Mouse (Mus musculus): ENCODE data around the gene Hist1h4d.

GRCm38 (mm10) chr13:23595185-23595584 lies 13.8 kb downstream of the Hist1h4d start:
- TF ChIP-seq TBP (IDR thresholded peaks at IDR 0.05; ENCODE audit: low read depth, low read length): no peak
- no peak for TF ChIP-seq CTCF (IDR thresholded peaks at IDR 0.05 in 2 of 3, conservative IDR thresholded peaks at IDR 0.05 in 1 of 3; ENCODE audit: control insufficient read depth in 1 of 3, insufficient read depth in 1 of 3, low read depth in 2 of 3, low read length in 3 of 3, poor library complexity in 1 of 3, severe bottlenecking in 1 of 3)
- no peak for TF ChIP-seq E2F4 (IDR thresholded peaks at IDR 0.05; ENCODE audit: borderline replicate concordance, low read depth, low read length)
- TF ChIP-seq TAL1 (IDR thresholded peaks at IDR 0.05; ENCODE audit: low read length): no peak
- TF ChIP-seq SMC3 (IDR thresholded peaks at IDR 0.05; ENCODE audit: low read depth, low read length): no peak
- no peak for TF ChIP-seq CHD1 (IDR thresholded peaks at IDR 0.05; ENCODE audit: low read depth, low read length)
- no peak for TF ChIP-seq UBTF (IDR thresholded peaks at IDR 0.05; ENCODE audit: borderline replicate concordance, insufficient read depth, low read depth, low read length)
- no peak for TF ChIP-seq MXI1 (IDR thresholded peaks at IDR 0.05; ENCODE audit: low read depth, low read length)
- TF ChIP-seq ZNF384 (IDR thresholded peaks at IDR 0.05; ENCODE audit: low read depth, low read length): no peak
- no peak for TF ChIP-seq MAFK (IDR thresholded peaks at IDR 0.05; ENCODE audit: borderline replicate concordance, low read depth, low read length)
- TF ChIP-seq EP300 (IDR thresholded peaks at IDR 0.05; ENCODE audit: low read depth in 1 of 2, low read length in 2 of 2): no peak

Measured in MEL (cell line).